Mouse (Mus musculus) heart, adult 2 months (tissue): Measurements from ENCODE around the gene Kif13a.

Source experiments
- CTCF ChIP-seq: fragments of 200-600 bp; IDR thresholded peaks from 2 replicates; pipeline ENCODE4 v1.8.1; 2022; ENCODE audit warnings: antibody characterized with exemption, mild to moderate bottlenecking, moderate library complexity
- EP300 ChIP-seq: fragments of 200-500 bp; IDR thresholded peaks from 2 replicates; pipeline ENCODE4 v1.6.1; 2011; ENCODE audit warnings: low read depth, low read length, control low read depth; ENCODE audit not compliant: insufficient read depth

GRCm38 (mm10) chr13:46842185-46842584 is 87.5 kb downstream of the Kif13a start:
- TF ChIP-seq EP300, result peak; percentile 65; the same call in 1 of the 2 replicates
- no peak for TF ChIP-seq CTCF
